26 mouse cellular contexts compared by ENCODE assay signal in genomic region chr12:79550049-79550682, GRCm38 (mm10).
DNase-seq lines count a peak whose midpoint lies in the region; ATAC-seq lines count a peak whose summit lies in the region.
"Had no signal": no experiment of that assay in that cellular context is flagged by ENCODE, and none has a peak within 500 bp of the region (broad histone marks: within the 10 kb centered on the region; RNA-seq: fewer than 3 reads in every experiment).

No protein-coding gene starts in this region.

- H3K4me1 ChIP-seq in kidney, embryonic 16.5 days (ENCODE audit: insufficient read depth, low read length): peaks cover 9% of the 10 kb centered on the region; the same call in 1 of the 2 replicates

- WGBS in kidney, embryonic 16.5 days: 95% methylated on average over 7 of the region's 7 CpGs

- intact Hi-C loops in heart, postnatal 10 days (cut with DNase I): no loop called here

- no peaks in the 10 kb centered on the region for H3K9me3 ChIP-seq in kidney, embryonic 16.5 days (ENCODE audit: low read length)
- H3K9me3 ChIP-seq: G1E; heart, embryonic 13.5 days; liver, embryonic 15.5 days had no signal

- no peak overlapping the region for H3K9ac ChIP-seq in kidney, embryonic 16.5 days (replicated peaks; ENCODE audit: low read length)
- H3K9ac ChIP-seq: forebrain, postnatal 0 days; heart, embryonic 13.5 days; liver, embryonic 15.5 days; lung, embryonic 14.5 days had no signal

- no peak overlapping the region for H3K4me3 ChIP-seq in kidney, embryonic 16.5 days (ENCODE audit: low read length)
- H3K4me3 ChIP-seq: heart, embryonic 13.5 days; liver, embryonic 15.5 days had no signal

- no peaks in the 10 kb centered on the region for H3K36me3 ChIP-seq in kidney, embryonic 16.5 days (ENCODE audit: insufficient read depth, low read length)
- H3K36me3 ChIP-seq: heart, embryonic 13.5 days; liver, embryonic 15.5 days had no signal

- H3K27ac ChIP-seq in kidney, embryonic 16.5 days (ENCODE audit: low read length): no peak overlapping the region
- H3K27ac ChIP-seq: heart, embryonic 13.5 days; hindbrain, postnatal 0 days; liver, embryonic 15.5 days; stomach, postnatal 0 days had no signal

- H3K27me3 ChIP-seq in kidney, embryonic 16.5 days (ENCODE audit: insufficient read depth, low read length): no peaks in the 10 kb centered on the region
- H3K27me3 ChIP-seq: heart, embryonic 13.5 days; liver, embryonic 15.5 days had no signal

- H3K4me2 ChIP-seq in kidney, embryonic 16.5 days (replicated peaks; ENCODE audit: low read depth, low read length): no peak overlapping the region
- H3K4me2 ChIP-seq: heart, embryonic 13.5 days; liver, embryonic 15.5 days; lung, embryonic 14.5 days had no signal

- peak; percentile 25 for DNase-seq in heart, adult 11 months
- no peak for DNase-seq in heart, postnatal 10 days
- DNase-seq in cerebellum, adult 8-10 months: no peak
- DNase-seq in spleen, postnatal 4 days (ENCODE audit: low spot score in 2 of 2): no peak
- DNase-seq: adrenal gland, postnatal 10 days; cerebellum, adult 11 months; cerebellum, postnatal 10 days; forebrain, postnatal 0 days; heart, postnatal 14 days; kidney, adult 9 months; kidney, postnatal 4 days; lung, embryonic 14.5 days; lung, postnatal 14 days; midbrain, embryonic 14.5 days; spleen, adult 18-20 months; thymus, adult 18-20 months; thymus, postnatal 25 days had no signal

- peak; percentile 75 for ATAC-seq in activated CD4-positive, CD25-positive, alpha-beta regulatory T cell, adult 4 months
- peak; percentile 95 for ATAC-seq in inflammation-experienced regulatory T-cells, adult 6 months
- no peak for ATAC-seq in kidney, embryonic 16.5 days (ENCODE audit: low FRiP score, low TSS enrichment)
- ATAC-seq: forebrain, postnatal 0 days; hindbrain, postnatal 0 days; intestine, postnatal 0 days had no signal
